ENCODE assay signal across 32 mouse cellular contexts in genomic region chr14:49218677-49219076, GRCm38 (mm10). TPM values are rescaled to one million over a fixed set of nuclear protein-coding genes. Genes with fewer than 3 reads are reported as not detected.
DNase-seq lines count a peak whose midpoint lies in the region; ATAC-seq and TF ChIP-seq lines count a peak whose summit lies in the region.
"Had no signal": no experiment of that assay in that cellular context is flagged by ENCODE, and none has a peak within 500 bp of the region (broad histone marks: within the 10 kb centered on the region; RNA-seq: fewer than 3 reads in every experiment).

No protein-coding gene starts in this region.

- WGBS in forebrain, postnatal 0 days, result 60% methylated on average over 7 of the region's 7 CpGs
- WGBS in forebrain, embryonic 11.5 days, result 72% methylated on average over 7 of the region's 7 CpGs
- whole genome bisulfite sequencing in liver, embryonic 12.5 days (ENCODE audit: insufficient replicate concordance), result 59% methylated on average over 7 of the region's 7 CpGs

- H3K4me1 ChIP-seq in forebrain, postnatal 0 days (ENCODE audit: insufficient read depth), result no peaks in the 10 kb centered on the region
- H3K4me1 ChIP-seq in forebrain, embryonic 11.5 days (replicated peaks; ENCODE audit: control insufficient read depth, insufficient read depth, low read length), result no peaks in the 10 kb centered on the region
- H3K4me1 ChIP-seq in MEL (ENCODE audit: control insufficient read depth in 1 of 2, insufficient read depth in 2 of 2, low read length in 2 of 2), result no peaks in the 10 kb centered on the region
- no peaks in the 10 kb centered on the region for H3K4me1 ChIP-seq in liver, embryonic 12.5 days
- H3K4me1 ChIP-seq: forebrain, embryonic 10.5 days; kidney, embryonic 15.5 days; limb, embryonic 12.5 days; midbrain, embryonic 15.5 days; neural tube, embryonic 13.5 days had no signal

- H3K27me3 ChIP-seq in forebrain, postnatal 0 days (ENCODE audit: insufficient read depth, low read length), result no peaks in the 10 kb centered on the region
- no peaks in the 10 kb centered on the region for H3K27me3 ChIP-seq in forebrain, embryonic 11.5 days (ENCODE audit: control insufficient read depth, insufficient read depth, low read length)
- no peaks in the 10 kb centered on the region for H3K27me3 ChIP-seq in MEL (ENCODE audit: control insufficient read depth in 1 of 2, insufficient read depth in 2 of 2, low read length in 2 of 2)
- no peaks in the 10 kb centered on the region for H3K27me3 ChIP-seq in liver, embryonic 12.5 days (replicated peaks)
- H3K27me3 ChIP-seq: kidney, embryonic 15.5 days; limb, embryonic 12.5 days; midbrain, embryonic 15.5 days; neural tube, embryonic 13.5 days; Patski had no signal

- H3K9ac ChIP-seq in forebrain, postnatal 0 days, result no peak overlapping the region
- no peak overlapping the region for H3K9ac ChIP-seq in forebrain, embryonic 11.5 days (ENCODE audit: low read length)
- H3K9ac ChIP-seq in MEL (ENCODE audit: control insufficient read depth, low read depth, low read length, poor library complexity, severe bottlenecking), result no peak overlapping the region
- no peak overlapping the region for H3K9ac ChIP-seq in liver, embryonic 12.5 days
- H3K9ac ChIP-seq: hindbrain, embryonic 14.5 days; kidney, embryonic 15.5 days; limb, embryonic 12.5 days; midbrain, embryonic 15.5 days; neural tube, embryonic 13.5 days had no signal

- no peak for DNase-seq in forebrain, postnatal 0 days
- no peak for DNase-seq in forebrain, embryonic 11.5 days (ENCODE audit: low spot score)
- no peak for DNase-seq in left cerebral cortex, adult 2 months (ENCODE audit: extremely low spot score in 1 of 2, low spot score in 2 of 2)
- no peak for DNase-seq in left cerebral cortex, postnatal 14 days (ENCODE audit: low spot score in 2 of 2)
- DNase-seq in 3T3-L1 (ENCODE audit: low read depth, low spot score) (peak; percentile 6), MEL (ENCODE audit: low read depth, low spot score) (no peak)
- DNase-seq in urinary bladder, postnatal 36 days (ENCODE audit: low spot score in 2 of 2), result no peak
- DNase-seq: cerebellum, adult 11 months; cerebellum, adult 9-11 months; gastrocnemius, postnatal 36 days; heart, adult 2 months; heart, postnatal 36 days; kidney, adult 11 months; lung, adult 18-20 months; lung, postnatal 36 days; right cerebral cortex, adult 18-20 months; right cerebral cortex, postnatal 4 days had no signal

- ATAC-seq in forebrain, postnatal 0 days, result no peak
- ATAC-seq in forebrain, embryonic 11.5 days (replicated peaks; ENCODE audit: low FRiP score), result no peak
- ATAC-seq in liver, embryonic 12.5 days, result no peak
- ATAC-seq: midbrain, embryonic 15.5 days; Patski had no signal

- no peak for TF ChIP-seq EP300 in MEL (IDR thresholded peaks at IDR 0.05; ENCODE audit: low read depth in 1 of 2, low read length in 2 of 2)

- peak; percentile 34 for TF ChIP-seq CTCF in forebrain, postnatal 0 days (IDR thresholded peaks at IDR 0.05; ENCODE audit: low read depth)
- TF ChIP-seq CTCF in left cerebral cortex, adult 2 months (IDR thresholded peaks at IDR 0.05), result peak; percentile 42
- 0 out of 6 replicates have a peak, but pooled peaks of 1 of the 3 experiments have one; percentile 1 for TF ChIP-seq CTCF in MEL (IDR thresholded peaks at IDR 0.05 in 2 of 3, conservative IDR thresholded peaks at IDR 0.05 in 1 of 3; ENCODE audit: control insufficient read depth in 1 of 3, insufficient read depth in 1 of 3, low read depth in 2 of 3, low read length in 3 of 3, poor library complexity in 1 of 3, severe bottlenecking in 1 of 3)

- no peaks in the 10 kb centered on the region for H3K79me2 ChIP-seq in MEL (ENCODE audit: control insufficient read depth, insufficient read depth, low read length, poor library complexity)

- intact Hi-C loops in left cerebral cortex, adult 2 months (cut with DNase I), result no loop called here
- intact Hi-C loops in left cerebral cortex, postnatal 14 days (cut with DNase I), result no loop called here

- no peaks in the 10 kb centered on the region for H3K36me3 ChIP-seq in forebrain, postnatal 0 days (ENCODE audit: insufficient read depth)
- no peaks in the 10 kb centered on the region for H3K36me3 ChIP-seq in forebrain, embryonic 11.5 days (ENCODE audit: control insufficient read depth, insufficient read depth, low read length)
- no peaks in the 10 kb centered on the region for H3K36me3 ChIP-seq in MEL (ENCODE audit: control insufficient read depth in 1 of 2, insufficient read depth in 2 of 2, low read length in 2 of 2)
- no peaks in the 10 kb centered on the region for H3K36me3 ChIP-seq in liver, embryonic 12.5 days
- H3K36me3 ChIP-seq: forebrain, embryonic 10.5 days; kidney, embryonic 15.5 days; limb, embryonic 12.5 days; midbrain, embryonic 15.5 days; neural tube, embryonic 13.5 days had no signal

- H3K9me3 ChIP-seq in forebrain, postnatal 0 days (ENCODE audit: low read length), result no peaks in the 10 kb centered on the region
- H3K9me3 ChIP-seq in forebrain, embryonic 11.5 days (ENCODE audit: control insufficient read depth, low read length), result no peaks in the 10 kb centered on the region
- no peaks in the 10 kb centered on the region for H3K9me3 ChIP-seq in MEL (replicated peaks; ENCODE audit: insufficient read depth, low read length)
- no peaks in the 10 kb centered on the region for H3K9me3 ChIP-seq in liver, embryonic 12.5 days (replicated peaks)
- H3K9me3 ChIP-seq: forebrain, embryonic 10.5 days; kidney, embryonic 15.5 days; limb, embryonic 12.5 days; midbrain, embryonic 15.5 days; neural tube, embryonic 13.5 days had no signal

- H3K27ac ChIP-seq in forebrain, postnatal 0 days (ENCODE audit: low read depth, low read length), result no peak overlapping the region
- no peak overlapping the region for H3K27ac ChIP-seq in forebrain, embryonic 11.5 days (ENCODE audit: low read depth, low read length)
- no peak overlapping the region for H3K27ac ChIP-seq in left cerebral cortex, adult 2 months
- no peak overlapping the region for H3K27ac ChIP-seq in MEL (ENCODE audit: control insufficient read depth, low read depth, low read length)
- no peak overlapping the region for H3K27ac ChIP-seq in liver, embryonic 12.5 days
- H3K27ac ChIP-seq: forebrain, embryonic 10.5 days; heart, adult 2 months; hindbrain, embryonic 14.5 days; kidney, embryonic 15.5 days; limb, embryonic 12.5 days; midbrain, embryonic 15.5 days; neural tube, embryonic 13.5 days had no signal

- no peak for TF ChIP-seq POLR2A in MEL (IDR thresholded peaks at IDR 0.05; ENCODE audit: control insufficient read depth in 1 of 2, insufficient read depth in 1 of 2, low read depth in 1 of 2, low read length in 2 of 2, poor library complexity in 1 of 2)

- H3K4me3 ChIP-seq in forebrain, postnatal 0 days (ENCODE audit: low read depth, low read length), result no peak overlapping the region
- no peak overlapping the region for H3K4me3 ChIP-seq in forebrain, embryonic 11.5 days (ENCODE audit: low read depth, low read length)
- no peak overlapping the region for H3K4me3 ChIP-seq in left cerebral cortex, adult 2 months
- no peak overlapping the region for H3K4me3 ChIP-seq in MEL (ENCODE audit: control insufficient read depth in 1 of 2, insufficient read depth in 1 of 2, low read depth in 2 of 2, low read length in 2 of 2)
- H3K4me3 ChIP-seq in liver, embryonic 12.5 days, result no peak overlapping the region
- H3K4me3 ChIP-seq: forebrain, embryonic 10.5 days; heart, adult 2 months; kidney, embryonic 15.5 days; limb, embryonic 12.5 days; midbrain, embryonic 15.5 days; myocyte; neural tube, embryonic 13.5 days had no signal

- no peak overlapping the region for H3K4me2 ChIP-seq in forebrain, postnatal 0 days (ENCODE audit: low read depth)
- no peak overlapping the region for H3K4me2 ChIP-seq in forebrain, embryonic 11.5 days (ENCODE audit: low read depth, low read length, severe bottlenecking)
- no peak overlapping the region for H3K4me2 ChIP-seq in liver, embryonic 12.5 days
- H3K4me2 ChIP-seq: hindbrain, embryonic 14.5 days; kidney, embryonic 15.5 days; limb, embryonic 12.5 days; liver, embryonic 11.5 days; midbrain, embryonic 15.5 days; neural tube, embryonic 13.5 days had no signal

- no peak for TF ChIP-seq RAD21 in MEL (IDR thresholded peaks at IDR 0.05; ENCODE audit: low read depth, low read length)

TF ChIP-seq in MEL, 35 proteins besides CTCF, POLR2A, EP300 and RAD21:
- 0 out of 2 replicates have a peak, but pooled peaks have one; percentile 23 for TF ChIP-seq USF1 (IDR thresholded peaks at IDR 0.05; ENCODE audit: low read depth, low read length)
- no peak for TF ChIP-seq GATA1 (IDR thresholded peaks at IDR 0.05; ENCODE audit: low read depth, low read length)
- no peak for TF ChIP-seq RCOR1 (IDR thresholded peaks at IDR 0.05; ENCODE audit: low read depth, low read length)
- TF ChIP-seq CHD1 (IDR thresholded peaks at IDR 0.05; ENCODE audit: low read depth, low read length), result no peak
- no peak for TF ChIP-seq MYB (IDR thresholded peaks at IDR 0.05; ENCODE audit: low read depth, low read length)

RNA-seq across cellular contexts. Expression of gene ccdc198, which starts 26.6 kb away (rescaled TPM):
- not detected in 2 replicates for total RNA-seq in forebrain, postnatal 0 days (2014; rRNA removed)
- 0.16 TPM in 1 of 2 replicates, not detected in the other for polyA plus RNA-seq in forebrain, postnatal 0 days (2015; fragmentation: Nextera tagmentation; extraction: Ambion mirVana)
- 0.05 and 0.08 TPM in 2 replicates for polyA plus RNA-seq in forebrain, embryonic 11.5 days (2014; fragmentation: Nextera tagmentation; extraction: Ambion mirVana)
- total RNA-seq in left cerebral cortex, adult 2 months (2021), result not detected
- not detected for total RNA-seq in left cerebral cortex, postnatal 14 days (2021)
- total RNA-seq in MEL (2012; rRNA removed), result not detected in 2 replicates
- polyA plus RNA-seq in MEL (2012; ENCODE audit: insufficient read depth in 1 of 2, insufficient read length in 2 of 2, low read depth in 1 of 2, low replicate concordance in 2 of 2, missing spikeins in 1 of 2), result not detected
- polyA plus RNA-seq in liver, embryonic 12.5 days (2016; fragmentation: Nextera tagmentation; extraction: Ambion mirVana), result 0.47 and 0.55 TPM in 2 replicates
- total RNA-seq: adrenal gland, adult 18-20 months; gastrocnemius, postnatal 36 days; heart, adult 2 months; heart, postnatal 36 days; layer of hippocampus, postnatal 25 days; left cerebral cortex, postnatal 10 days; megakaryocyte-erythroid progenitor cell, adult 5-6 weeks had no signal
- polyA plus RNA-seq: cortical plate, adult 2 months; heart, adult 2 months; myocyte; neural tube, embryonic 13.5 days had no signal

RNA-seq across cellular contexts. Expression of gene Naa30, which starts 46.7 kb away (rescaled TPM):
- 38.9 and 56.9 TPM in 2 replicates for total RNA-seq in forebrain, postnatal 0 days (2014; rRNA removed)
- polyA plus RNA-seq in forebrain, postnatal 0 days (2015; fragmentation: Nextera tagmentation; extraction: Ambion mirVana), result 6.9 and 10.1 TPM in 2 replicates
- polyA plus RNA-seq in forebrain, embryonic 11.5 days (2014; fragmentation: Nextera tagmentation; extraction: Ambion mirVana), result 18.4 and 19.3 TPM in 2 replicates
- 10 to 100 TPM; 36.3 to 42.4 TPM for total RNA-seq in left cerebral cortex, adult 2 months (2021)
- 10 to 100 TPM; 37.4 to 37.7 TPM for total RNA-seq in left cerebral cortex, postnatal 14 days (2021)
- 15.9 and 16.4 TPM in 2 replicates for total RNA-seq in MEL (2012; rRNA removed)
- 10 to 100 TPM; 18.7 to 32.6 TPM for polyA plus RNA-seq in MEL (2012; ENCODE audit: insufficient read depth in 1 of 2, insufficient read length in 2 of 2, low read depth in 1 of 2, low replicate concordance in 2 of 2, missing spikeins in 1 of 2)
- 12.0 and 14.2 TPM in 2 replicates for polyA plus RNA-seq in liver, embryonic 12.5 days (2016; fragmentation: Nextera tagmentation; extraction: Ambion mirVana)
